Mouse (Mus musculus) brain, embryonic 14.5 days (tissue): Measurements from ENCODE around the gene Gfy. TPM values are rescaled to one million over a fixed set of nuclear protein-coding genes. Genes with fewer than 3 reads are reported as not detected.

Source experiments
- DNase-seq: peaks from one replicate; pipeline ENCODE4 v3.0.0-alpha.2; 2011; ENCODE audit warnings: low read depth
- CTCF ChIP-seq: fragments of 200-500 bp; IDR thresholded peaks from 2 replicates; pipeline ENCODE4 v1.5.1; 2012; ENCODE audit warnings: inconsistent platforms, mild to moderate bottlenecking, moderate library complexity, borderline replicate concordance; ENCODE audit not compliant: insufficient read depth, insufficient read length; ENCODE audit errors: extremely low read depth
- POLR2A ChIP-seq: fragments of 200-500 bp; IDR thresholded peaks from 2 replicates; pipeline ENCODE4 v1.6.1; 2012; ENCODE audit warnings: mild to moderate bottlenecking, inconsistent platforms, borderline replicate concordance; ENCODE audit not compliant: poor library complexity, insufficient read depth, insufficient read length, severe bottlenecking; ENCODE audit errors: extremely low read depth
- polyA plus RNA-seq: library from polyadenylated mRNA; depleted of rRNA; stranded (reverse); fragments of >200 nt; gene quantifications from 2 replicates; pipeline ENCODE4 v1.2.3, GENCODE M21; 2012

Gfy gene
- polyA plus RNA-seq, 1 experiment = 0.12 TPM

GRCm38 (mm10) chr7:45163735-45164490, 15.5 kb downstream of the Gfy start, which contains the start of gene Slc17a7:
TSS of gene Slc17a7 (plus strand) at chr7:45163949.
- DNase-seq = peak; percentile 34
- TF ChIP-seq POLR2A = no peak
- TF ChIP-seq CTCF = no peak

GRCm38 (mm10) chr7:45162996-45163615, 16.3 kb downstream of the Gfy start:
- DNase-seq = no peak
- TF ChIP-seq CTCF (no peak), POLR2A (no peak)

GRCm38 (mm10) chr7:45162551-45162950, 16.8 kb downstream of the Gfy start:
- DNase-seq = no peak
- no peak for TF ChIP-seq POLR2A
- TF ChIP-seq CTCF = no peak

- peak; percentile 97 for DNase-seq
- no peak for TF ChIP-seq POLR2A
- TF ChIP-seq CTCF = peak; percentile 88
These were observed 17.5 kb downstream of the Gfy start for GRCm38 (mm10) chr7:45161612-45162473.

- no peak for DNase-seq
These were observed 18.5 kb downstream of the Gfy start for GRCm38 (mm10) chr7:45160866-45161265.

GRCm38 (mm10) chr7:45160316-45160800, 19.0 kb downstream of the Gfy start:
- TF ChIP-seq CTCF = no peak
- no peak for TF ChIP-seq POLR2A
- no peak for DNase-seq

More at GRCm38 (mm10) chr7:45160866-45161265, 18.5 kb downstream of the Gfy start:
- TF ChIP-seq POLR2A = no peak
- no peak for TF ChIP-seq CTCF

GRCm38 (mm10) chr7:45158991-45159390, 20.4 kb downstream of the Gfy start:
- no peak for TF ChIP-seq POLR2A
- TF ChIP-seq CTCF = no peak

GRCm38 (mm10) chr7:45157459-45157858, 21.9 kb downstream of the Gfy start:
- TF ChIP-seq POLR2A = no peak
- TF ChIP-seq CTCF = no peak
- DNase-seq = no peak

More at GRCm38 (mm10) chr7:45158991-45159390, 20.4 kb downstream of the Gfy start:
- no peak for DNase-seq

- DNase-seq = no peak
- TF ChIP-seq CTCF (no peak), POLR2A (no peak)
These were observed 23.2 kb downstream of the Gfy start for GRCm38 (mm10) chr7:45156206-45156605.

GRCm38 (mm10) chr7:45155590-45155989, 23.8 kb downstream of the Gfy start:
- no peak for DNase-seq
- TF ChIP-seq POLR2A (no peak), CTCF (no peak)

- TF ChIP-seq CTCF (peak; percentile 33; the same call in 1 of the 2 replicates), POLR2A (no peak)
- peak; percentile 40 for DNase-seq
These were observed 24.3 kb downstream of the Gfy start for GRCm38 (mm10) chr7:45154993-45155514.
